Mouse (Mus musculus): Measurements from ENCODE around the gene Krba1.

Gene Krba1

DNA sequence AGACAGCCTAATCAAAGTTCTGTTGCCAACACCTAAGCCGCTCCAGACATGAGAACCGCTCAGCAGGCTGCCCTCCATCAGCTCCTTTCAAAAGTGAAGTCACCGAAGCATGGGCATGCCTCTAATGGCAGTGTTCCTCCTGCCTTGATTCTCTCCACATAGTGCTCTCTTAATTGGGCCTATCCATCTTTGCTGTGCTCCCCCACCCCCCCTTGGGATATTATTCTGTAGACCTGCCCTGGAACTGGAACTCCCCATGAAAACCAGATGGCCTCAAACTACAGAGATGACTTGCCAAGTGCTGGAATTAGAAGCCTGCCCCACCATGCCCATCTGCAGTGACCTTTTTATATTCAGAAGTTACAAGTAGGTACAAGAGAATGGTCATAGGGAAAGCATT, 27.9 kb downstream of the Krba1 start:
- no peak for DNase-seq (ENCODE audit: inconsistent age in 2 of 2, low spot score in 1 of 2)

- DNase-seq (ENCODE audit: inconsistent age in 2 of 2, low spot score in 1 of 2): peak in 1 of 2 experiments; percentile 48
Observed at GRCm38 (mm10) chr6:48424074-48424473, 28.7 kb downstream of the Krba1 start.

GRCm38 (mm10) chr6:48426956-48427355, 31.6 kb downstream of the Krba1 start:
- peak in 1 of 2 experiments; percentile 31 for DNase-seq (ENCODE audit: inconsistent age in 2 of 2, low spot score in 1 of 2)

DNA sequence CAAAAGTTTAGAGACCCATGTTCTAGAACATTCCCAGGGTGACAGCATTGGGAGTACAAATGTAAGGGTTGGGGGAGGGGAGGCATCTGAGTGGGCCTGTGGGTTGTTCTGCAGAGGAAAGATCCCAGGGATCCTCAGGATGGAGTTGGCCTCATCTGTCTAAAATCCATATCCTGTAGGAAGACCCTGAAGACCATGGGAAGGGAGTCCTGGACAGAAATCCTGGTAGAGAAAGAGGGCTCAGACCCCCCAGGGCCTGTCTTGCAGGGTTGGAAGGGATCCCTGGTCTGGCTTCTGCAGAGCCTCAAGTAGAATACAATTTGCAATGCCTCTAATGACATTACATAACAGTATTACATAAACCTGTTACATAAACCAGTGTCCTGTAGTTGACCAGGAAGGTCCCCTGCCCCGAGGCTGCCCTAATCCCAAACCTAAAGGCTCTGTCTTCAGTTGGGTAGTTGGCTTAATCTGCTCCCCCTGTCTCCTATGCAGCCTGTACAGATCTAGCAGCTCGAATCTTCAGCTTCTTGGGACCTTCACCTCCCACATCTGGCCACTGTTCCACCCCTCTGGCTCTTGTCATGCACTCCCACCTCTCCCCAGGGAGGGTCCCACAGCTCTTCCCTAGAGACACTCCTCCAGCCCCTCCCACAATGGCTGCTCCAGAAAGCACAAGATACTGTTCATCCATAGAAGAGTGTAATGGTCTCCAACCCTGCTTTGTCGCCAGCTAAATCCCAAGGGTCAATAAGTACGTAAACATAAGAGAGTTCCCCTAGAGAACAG, 33.6 kb downstream of the Krba1 start:
- peak; percentile 40 to 77 for DNase-seq (ENCODE audit: inconsistent age in 2 of 2, low spot score in 1 of 2)

DNA sequence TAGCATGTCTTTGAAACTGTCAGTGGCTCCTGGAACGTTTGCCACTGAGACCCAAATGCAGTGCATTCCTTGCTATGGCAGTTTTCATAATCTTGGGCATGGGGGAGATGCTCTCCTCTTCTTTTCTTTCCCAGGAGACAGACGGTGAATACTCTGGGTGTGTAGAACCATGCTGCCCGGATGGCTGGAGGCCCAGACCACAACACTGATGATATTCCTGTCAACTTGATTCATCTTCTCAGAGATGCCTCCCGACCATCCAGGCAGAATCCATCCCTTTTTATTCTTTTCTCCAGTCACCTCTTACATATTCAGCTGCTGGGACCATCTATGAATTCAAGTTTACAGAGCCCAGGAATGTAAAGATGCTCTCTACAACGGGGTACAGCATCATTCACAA, 35.4 kb downstream of the Krba1 start:
- DNase-seq (ENCODE audit: inconsistent age in 2 of 2, low spot score in 1 of 2): peak in 1 of 2 experiments; percentile 29

GRCm38 (mm10) chr6:48432893-48433816, 37.8 kb downstream of the Krba1 start:
- peak in 1 of 2 experiments; percentile 43 for DNase-seq (ENCODE audit: inconsistent age in 2 of 2, low spot score in 1 of 2)

DNA sequence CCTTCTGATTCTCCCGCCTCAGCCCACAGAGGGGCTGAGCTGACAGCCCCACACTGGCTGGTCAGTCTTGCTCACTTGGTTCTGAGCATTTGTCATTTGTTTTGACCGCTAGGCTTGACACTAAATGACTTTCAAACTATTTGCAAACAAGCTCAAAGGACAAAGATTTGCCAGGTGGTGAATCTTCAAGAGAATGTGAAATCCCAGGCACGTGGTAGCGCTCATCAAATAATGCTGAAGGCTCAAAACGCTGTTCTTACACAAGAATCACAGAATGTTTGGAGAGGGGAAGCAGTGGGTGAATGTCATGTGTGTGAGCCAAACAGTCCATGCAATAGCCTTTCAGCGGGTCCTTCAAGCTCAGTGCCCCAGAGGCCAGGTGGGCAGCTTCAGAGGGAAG, 39.3 kb downstream of the Krba1 start:
- DNase-seq (ENCODE audit: inconsistent age in 2 of 2, low spot score in 1 of 2): peak in 1 of 2 experiments; percentile 44

DNA sequence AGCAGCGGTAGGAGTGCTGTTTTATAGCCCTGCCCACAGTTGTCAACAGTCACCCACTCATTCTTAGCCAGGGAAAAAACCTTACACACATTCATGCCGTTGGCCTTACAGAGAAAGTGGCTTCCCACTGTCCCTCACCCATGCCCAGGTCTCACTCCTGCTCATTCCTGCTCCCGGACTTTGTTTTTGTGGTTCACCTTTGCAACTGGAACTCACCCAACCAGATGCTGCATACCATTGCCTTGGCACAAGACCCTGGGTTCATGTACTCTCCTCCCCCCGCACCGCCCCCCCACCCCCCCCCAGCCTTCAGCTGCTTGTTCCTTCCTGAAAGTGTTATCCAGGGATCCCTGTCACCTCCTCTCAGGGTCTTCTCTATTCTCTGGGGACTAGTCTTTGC, 39.7 kb downstream of the Krba1 start:
- DNase-seq (ENCODE audit: inconsistent age in 2 of 2, low spot score in 1 of 2): peak in 1 of 2 experiments; percentile 51

- DNase-seq (ENCODE audit: inconsistent age in 2 of 2, low spot score in 1 of 2): peak in 1 of 2 experiments; percentile 63
Observed at GRCm38 (mm10) chr6:48435706-48436349, 40.4 kb downstream of the Krba1 start.

GRCm38 (mm10) chr6:48437679-48438376, 42.4 kb downstream of the Krba1 start:
- DNase-seq (ENCODE audit: inconsistent age in 2 of 2, low spot score in 1 of 2): peak in 1 of 2 experiments; percentile 68

DNA sequence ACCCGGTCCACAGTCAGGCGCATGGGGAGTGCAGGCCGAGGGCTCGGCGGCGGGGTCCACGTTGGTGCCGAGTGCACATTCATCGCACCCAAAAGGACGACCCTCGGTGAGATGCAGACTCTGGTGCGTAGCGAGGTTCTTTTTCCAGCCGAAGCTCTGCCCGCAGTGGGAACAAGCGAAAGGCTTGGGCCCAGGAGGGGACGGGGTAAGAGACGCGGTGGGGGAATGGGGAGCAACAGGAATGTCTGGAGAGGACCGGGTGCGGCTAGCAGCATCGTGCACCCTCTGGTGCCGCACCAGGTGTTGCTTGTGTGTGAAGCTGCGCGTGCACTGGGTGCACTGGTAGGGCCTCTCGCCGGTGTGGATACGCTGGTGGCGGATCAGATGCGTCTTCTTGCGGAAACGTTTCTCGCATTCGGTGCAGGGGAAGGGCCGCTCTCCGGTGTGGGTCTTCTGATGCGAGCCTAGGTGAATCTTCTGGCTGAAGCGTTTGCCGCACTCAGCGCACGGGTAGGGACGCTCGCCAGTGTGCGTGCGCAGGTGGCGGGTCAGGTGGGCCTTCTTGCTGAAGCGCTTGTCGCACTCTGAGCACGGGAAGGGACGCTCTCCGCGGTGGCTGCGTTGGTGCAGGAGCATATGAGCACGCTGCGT, 43.2 kb downstream of the Krba1 start:
- DNase-seq (ENCODE audit: inconsistent age in 2 of 2, low spot score in 1 of 2): peak in 1 of 2 experiments; percentile 40

GRCm38 (mm10) chr6:48439654-48440053, 44.3 kb downstream of the Krba1 start:
- DNase-seq (ENCODE audit: inconsistent age in 2 of 2, low spot score in 1 of 2): peak in 1 of 2 experiments; percentile 60

- peak in 1 of 2 experiments; percentile 47 for DNase-seq (ENCODE audit: inconsistent age in 2 of 2, low spot score in 1 of 2)
Observed at GRCm38 (mm10) chr6:48440306-48441014, 45.1 kb downstream of the Krba1 start.

GRCm38 (mm10) chr6:48443592-48444309, 48.4 kb downstream of the Krba1 start:
- DNase-seq (ENCODE audit: inconsistent age in 2 of 2, low spot score in 1 of 2): peak; percentile 98 to 99

DNA sequence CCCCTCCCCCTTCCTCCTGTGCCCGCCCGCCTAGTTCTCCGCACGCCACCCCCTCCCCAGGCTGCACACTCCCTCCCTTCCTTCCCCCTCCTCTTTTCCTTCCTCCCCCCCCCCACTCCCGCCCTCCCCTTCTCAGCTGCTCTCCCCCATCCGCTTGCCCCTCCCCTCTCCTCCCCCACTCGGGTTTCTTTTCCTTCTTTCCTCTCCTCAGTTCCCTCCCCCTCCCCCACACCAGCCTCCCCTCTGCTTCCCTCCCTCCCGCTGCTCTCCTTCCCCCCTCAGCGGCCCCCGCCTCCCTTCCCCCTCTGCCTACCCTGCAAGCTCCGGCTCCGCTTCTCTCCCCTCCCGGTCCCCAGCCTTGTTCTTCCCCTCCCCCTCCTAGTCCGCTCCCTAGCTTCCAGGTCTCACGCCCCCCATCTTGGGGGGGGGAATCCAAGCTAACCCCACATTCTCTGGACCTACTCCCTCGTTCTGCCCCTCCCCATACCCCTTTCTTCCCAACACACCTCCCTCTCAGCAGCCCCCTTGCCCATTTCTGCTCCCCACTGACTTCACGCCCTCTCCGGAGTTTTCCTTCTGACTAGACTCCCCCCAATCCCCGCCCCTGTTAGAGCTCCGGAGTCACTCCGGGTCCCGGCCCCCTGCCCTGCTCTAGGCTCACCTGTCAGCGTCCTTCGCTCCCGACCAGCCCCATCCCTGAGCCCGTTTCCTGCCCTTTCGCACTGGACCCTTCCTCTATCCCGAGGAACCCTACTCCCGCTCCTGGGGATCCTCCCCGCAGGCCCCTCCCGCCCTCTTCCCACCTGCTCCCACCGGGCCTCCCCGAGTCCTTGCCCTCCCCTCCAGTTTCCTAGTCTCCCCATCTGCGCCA, 49.2 kb downstream of the Krba1 start:
- DNase-seq (ENCODE audit: inconsistent age in 2 of 2, low spot score in 1 of 2): peak; percentile 83 to 89

GRCm38 (mm10) chr6:48445181-48446101, 50.1 kb downstream of the Krba1 start, which contains the start of gene Zfp467:
Gene Zfp467 (minus strand): TSS chr6:48445825.
- peak; percentile 78 to 94 for DNase-seq (ENCODE audit: inconsistent age in 2 of 2, low spot score in 1 of 2)

DNA sequence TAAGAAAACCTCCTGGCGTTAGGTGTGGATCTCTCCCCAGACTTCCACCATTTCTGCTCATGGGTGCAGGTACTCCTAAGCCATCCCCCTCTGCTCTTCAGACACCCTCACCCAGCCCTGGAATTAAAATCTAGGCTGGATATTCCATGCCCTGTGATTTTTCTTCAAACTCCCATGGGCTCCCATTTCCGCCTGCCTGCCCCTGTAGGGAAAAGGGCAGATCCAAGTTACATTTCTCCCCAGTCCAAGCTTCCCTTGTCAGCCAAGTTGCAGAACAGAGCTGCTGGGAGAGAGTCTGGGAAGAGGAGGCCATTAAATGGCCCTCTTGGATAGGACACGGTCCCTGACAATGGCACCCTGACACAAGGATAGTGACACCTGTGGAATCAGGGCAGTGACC, 50.9 kb downstream of the Krba1 start:
- DNase-seq (ENCODE audit: inconsistent age in 2 of 2, low spot score in 1 of 2): peak in 1 of 2 experiments; percentile 75

All from adrenal gland, adult (tissue).